Mouse (Mus musculus) left cerebral cortex, postnatal 14 days (tissue): Measurements from ENCODE around the gene Gm36028. TPM values are rescaled to one million over a fixed set of nuclear protein-coding genes. Genes with fewer than 3 reads are reported as not detected.

Experiments used
- DNase-seq, 2 experiments: peaks; one replicate each; pipeline ENCODE4 v3.0.0; 2021 to 2022; ENCODE audit warnings: low spot score in 2 of 2, mixed read lengths in 1 of 2
- intact Hi-C: fragments of 180-260 bp; cut with DNase I; formaldehyde crosslinking; loops from one replicate; pipeline ENCODE4 v1.15.1; 2025
- total RNA-seq, 2 experiments: library from RNA; stranded (reverse); gene quantifications; 2 replicates each; pipeline ENCODE4 v1.2.3; 2021

Gm36028 gene
- total RNA-seq, 2 experiments from 2014 or later, result not detected

- intact Hi-C loops, result loop anchor here (5.0 kb wide), 2 partner anchors 186 to 224 kb away; no protein-coding TSS in a partner anchor
Measured at GRCm38 (mm10) chr16:37867791-37868505, 7.0 kb upstream of the Gm36028 start, which contains the start of gene Lrrc58. Lrrc58 (plus strand) TSS chr16:37868389.

GRCm38 (mm10) chr16:37865841-37866240 is 4.9 kb upstream of the Gm36028 start:
- intact Hi-C loops, result loop anchor here (5.0 kb wide), 2 partner anchors 184 to 226 kb away; no protein-coding TSS in a partner anchor

More at GRCm38 (mm10) chr16:37867791-37868505, 7.0 kb upstream of the Gm36028 start, which contains the start of gene Lrrc58:
- peak; percentile 82 to 87 for DNase-seq

GRCm38 (mm10) chr16:37863876-37864275 is 2.9 kb upstream of the Gm36028 start:
- intact Hi-C loops, result no loop called here

More at GRCm38 (mm10) chr16:37865841-37866240, 4.9 kb upstream of the Gm36028 start:
- no peak for DNase-seq

GRCm38 (mm10) chr16:37860213-37860612 is 733 bp downstream of the Gm36028 start:
- intact Hi-C loops, result no loop called here
- no peak for DNase-seq

More at GRCm38 (mm10) chr16:37863876-37864275, 2.9 kb upstream of the Gm36028 start:
- no peak for DNase-seq

GRCm38 (mm10) chr16:37857495-37857894 is 3.5 kb downstream of the Gm36028 start:
- intact Hi-C loops, result no loop called here
- DNase-seq, result no peak

GRCm38 (mm10) chr16:37856327-37856726 is 4.6 kb downstream of the Gm36028 start:
- intact Hi-C loops, result no loop called here
- DNase-seq, result no peak

- no peak for DNase-seq
- intact Hi-C loops, result no loop called here
Measured at GRCm38 (mm10) chr16:37855583-37855982, 5.4 kb downstream of the Gm36028 start.

GRCm38 (mm10) chr16:37854593-37854992 is 6.4 kb downstream of the Gm36028 start:
- no peak for DNase-seq

GRCm38 (mm10) chr16:37854054-37854453 is 6.9 kb downstream of the Gm36028 start:
- intact Hi-C loops, result no loop called here

More at GRCm38 (mm10) chr16:37854593-37854992, 6.4 kb downstream of the Gm36028 start:
- intact Hi-C loops, result no loop called here

GRCm38 (mm10) chr16:37853279-37853678 is 7.7 kb downstream of the Gm36028 start:
- DNase-seq, result no peak
- intact Hi-C loops, result no loop called here

More at GRCm38 (mm10) chr16:37854054-37854453, 6.9 kb downstream of the Gm36028 start:
- DNase-seq, result no peak

GRCm38 (mm10) chr16:37851366-37851765 is 9.6 kb downstream of the Gm36028 start:
- intact Hi-C loops, result no loop called here
- no peak for DNase-seq

- DNase-seq, result no peak
- intact Hi-C loops, result no loop called here
Measured at GRCm38 (mm10) chr16:37847081-37847480, 13.9 kb downstream of the Gm36028 start.

GRCm38 (mm10) chr16:37845202-37845925 is 15.6 kb downstream of the Gm36028 start:
- DNase-seq, result no peak
- intact Hi-C loops, result no loop called here

- intact Hi-C loops, result no loop called here
- no peak for DNase-seq
Measured at GRCm38 (mm10) chr16:37843740-37844139, 17.2 kb downstream of the Gm36028 start.

- intact Hi-C loops, result no loop called here
Measured at GRCm38 (mm10) chr16:37842439-37842838, 18.5 kb downstream of the Gm36028 start.

GRCm38 (mm10) chr16:37837571-37837970 is 23.4 kb downstream of the Gm36028 start:
- no peak for DNase-seq
- intact Hi-C loops, result no loop called here

More at GRCm38 (mm10) chr16:37842439-37842838, 18.5 kb downstream of the Gm36028 start:
- no peak for DNase-seq

- DNase-seq, result no peak
- intact Hi-C loops, result loop anchor here (5.0 kb wide), 1 partner anchor 116 kb away; no protein-coding TSS in a partner anchor
Measured at GRCm38 (mm10) chr16:37831041-37831440, 29.9 kb downstream of the Gm36028 start.

- intact Hi-C loops, result loop anchor here (10.0 kb wide), 1 partner anchor 369 kb away; no protein-coding TSS in a partner anchor
- DNase-seq, result no peak
Measured at GRCm38 (mm10) chr16:37826286-37826685, 34.7 kb downstream of the Gm36028 start.

- DNase-seq, result peak; percentile 67 to 73
- intact Hi-C loops, result loop anchor here (10.0 kb wide), 1 partner anchor 370 kb away; no protein-coding TSS in a partner anchor
Measured at GRCm38 (mm10) chr16:37824778-37825505, 36.0 kb downstream of the Gm36028 start.
